Mouse (Mus musculus): Measurements from ENCODE around the gene Wwc1.

DNA sequence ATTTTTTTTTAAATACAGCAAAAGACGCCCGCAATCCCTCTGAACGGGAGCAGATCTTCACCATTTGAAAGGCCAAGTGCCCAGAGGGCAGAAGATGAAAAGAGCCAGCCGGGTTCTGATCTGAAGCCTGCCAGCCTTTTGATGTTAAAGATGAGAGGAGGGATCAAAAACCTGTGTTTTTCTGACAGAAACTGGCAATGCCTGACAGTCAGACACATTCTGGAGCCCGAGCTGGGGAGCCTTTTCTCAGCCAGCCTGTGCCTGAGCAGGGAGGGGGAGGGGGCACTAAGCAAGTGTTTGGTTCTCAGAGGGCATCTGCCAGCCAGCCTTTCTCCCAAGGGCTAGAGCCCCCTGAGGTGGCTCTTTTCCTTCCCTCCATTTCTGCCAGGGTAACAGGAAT lies 39.3 kb downstream of the Wwc1 start:
- TF ChIP-seq CTCF (IDR thresholded peaks at IDR 0.05; ENCODE audit: low read depth, low read length) (no peak), POLR2A (IDR thresholded peaks at IDR 0.05; ENCODE audit: borderline replicate concordance, low read depth, low read length) (no peak)

Data from bone marrow macrophage, adult 2 months (primary cell).